Mouse (Mus musculus) hindbrain, postnatal 0 days (tissue): Measurements from ENCODE around the gene Hebp2. TPM values are rescaled to one million over a fixed set of nuclear protein-coding genes. Genes with fewer than 3 reads are reported as not detected.

Experiments used
- ATAC-seq: fragments of 200-750 bp; cut with Nextera tagmentation; 2 replicates; pipeline ENCODE4 v1.8.0; 2017; ENCODE audit warnings: mild to moderate bottlenecking, moderate TSS enrichment, moderate library complexity
- DNase-seq: peaks from one replicate; pipeline ENCODE4 v3.0.0-alpha.2; 2015; ENCODE audit warnings: low spot score
- H3K27ac ChIP-seq: fragments of 300-500 bp; sonication (generic); 2 replicates; pipeline ENCODE4 v1.5.1; 2014; ENCODE audit warnings: mild to moderate bottlenecking
- H3K27me3 ChIP-seq: fragments of 300-500 bp; sonication (generic); 2 replicates; pipeline ENCODE4 v1.6.1; 2014; ENCODE audit warnings: low read length, mixed read lengths; ENCODE audit not compliant: insufficient read depth
- H3K36me3 ChIP-seq: fragments of 300-500 bp; sonication (generic); 2 replicates; pipeline ENCODE4 v1.6.1; 2014; ENCODE audit warnings: low read length, mixed read lengths; ENCODE audit not compliant: insufficient read depth
- H3K4me1 ChIP-seq: fragments of 300-500 bp; sonication (generic); 2 replicates; pipeline ENCODE4 v1.6.1; 2014; ENCODE audit warnings: antibody characterized with exemption, low read length, mixed read lengths; ENCODE audit not compliant: insufficient read depth
- H3K4me2 ChIP-seq: fragments of 300-500 bp; sonication (generic); 2 replicates; pipeline ENCODE4 v1.6.1; 2014; ENCODE audit warnings: low read depth, mild to moderate bottlenecking, low read length, moderate library complexity, mixed read lengths
- H3K4me3 ChIP-seq: fragments of 300-500 bp; sonication (generic); 2 replicates; pipeline ENCODE4 v1.5.1; 2014; ENCODE audit warnings: low read length
- H3K9ac ChIP-seq: fragments of 300-500 bp; sonication (generic); replicated peaks from 2 replicates; pipeline ENCODE4 v1.6.1; 2014; ENCODE audit warnings: mild to moderate bottlenecking, low read length, moderate library complexity, mixed read lengths
- H3K9me3 ChIP-seq: fragments of 300-500 bp; sonication (generic); 2 replicates; pipeline ENCODE4 v1.6.1; 2016; ENCODE audit warnings: low read length, mixed read lengths
- CTCF ChIP-seq: IDR thresholded peaks from 2 replicates; pipeline ENCODE4 v1.5.1; 2016; ENCODE audit warnings: antibody characterized with exemption, control low read depth, low read depth
- WGBS: fragments of 180-500 bp; shearing (Covaris S2); extraction: QIAGEN DNeasy Blood & Tissue Kit; methylation state at CpG from one replicate; pipeline ENCODE4 v1.1.7; 2014; 5-methylcytosine and 5-hydroxymethylcytosine counted together
- polyA plus RNA-seq: library from polyadenylated mRNA; unstranded; fragments of >200 nt; fragmentation: Nextera tagmentation; extraction: Ambion mirVana; gene quantifications from 2 replicates; pipeline ENCODE4 v1.2.1, GENCODE M21; 2015
- total RNA-seq: library from RNA; depleted of rRNA; stranded (reverse); fragments of >200 nt; gene quantifications from 2 replicates; pipeline ENCODE4 v1.2.3, GENCODE M21; 2014

The Hebp2 gene
- total and polyA plus RNA-seq, 2 experiments from 2014 or later = 5.1 to 14.9 TPM

DNA sequence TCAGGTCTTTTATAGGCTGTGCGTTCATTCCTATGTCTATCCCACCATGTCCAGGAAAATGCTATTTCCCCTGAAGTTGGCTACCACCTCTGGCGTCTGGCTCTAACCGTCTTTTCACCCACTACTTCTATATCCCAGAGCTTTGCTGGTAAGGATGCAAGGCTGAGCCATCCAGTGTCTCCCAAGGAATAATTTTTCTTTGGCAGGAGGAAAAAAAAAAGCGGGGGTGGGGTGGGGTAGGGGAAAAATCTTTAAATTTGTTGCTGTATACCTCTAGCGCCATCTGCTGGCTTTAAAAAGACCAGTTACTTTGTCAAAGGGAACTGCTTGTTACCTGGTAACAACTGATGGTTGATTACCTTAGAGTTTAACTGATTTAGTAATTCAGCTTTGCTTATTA, 17.4 kb downstream of the Hebp2 start:
- H3K27me3 ChIP-seq = no peaks in the 10 kb centered on the region
- WGBS = 43% methylated on average over 5 of the region's 5 CpGs
- H3K9ac ChIP-seq = no peak overlapping the region
- no peak overlapping the region for H3K4me2 ChIP-seq
- peaks cover 24% of the 10 kb centered on the region; the same call in 1 of the 2 replicates for H3K36me3 ChIP-seq
- ATAC-seq (no peak), DNase-seq (peak; percentile 85)
- H3K4me3 ChIP-seq = no peak overlapping the region
- TF ChIP-seq CTCF = peak; percentile 77
- no peaks in the 10 kb centered on the region for H3K9me3 ChIP-seq
- H3K27ac ChIP-seq = no peak overlapping the region
- 0 out of 2 replicates have a peak, but pooled peaks cover 12% of the 10 kb centered on the region for H3K4me1 ChIP-seq

DNA sequence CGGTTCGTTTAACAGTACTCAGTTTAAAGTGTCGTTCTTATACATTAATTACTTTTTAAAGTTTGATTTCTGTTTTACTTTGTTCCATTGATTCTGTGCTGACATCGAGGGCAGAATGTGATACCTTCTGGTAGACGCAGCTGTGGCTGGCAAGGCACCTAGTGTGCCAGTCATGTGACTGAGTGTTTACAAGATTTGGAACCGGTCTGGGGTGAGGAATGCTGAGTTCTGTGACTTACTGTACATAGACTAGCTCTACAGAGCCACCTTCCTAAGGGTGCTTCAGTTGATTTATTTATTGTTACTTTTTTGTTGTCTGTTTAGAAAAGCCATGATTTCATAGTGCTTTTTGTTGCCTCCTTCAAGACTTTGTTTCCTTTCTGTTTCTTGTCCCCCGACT, 18.1 kb downstream of the Hebp2 start:
- H3K9me3 ChIP-seq = no peaks in the 10 kb centered on the region
- DNase-seq = no peak
- no peak overlapping the region for H3K27ac ChIP-seq
- no peak for ATAC-seq
- H3K4me3 ChIP-seq = no peak overlapping the region
- H3K4me2 ChIP-seq = no peak overlapping the region
- no peaks in the 10 kb centered on the region for H3K27me3 ChIP-seq
- H3K4me1 ChIP-seq = 0 out of 2 replicates have a peak, but pooled peaks cover 12% of the 10 kb centered on the region
- TF ChIP-seq CTCF = no peak
- 57% methylated on average over 7 of the region's 7 CpGs for WGBS
- peaks cover 24% of the 10 kb centered on the region; the same call in 1 of the 2 replicates for H3K36me3 ChIP-seq
- no peak overlapping the region for H3K9ac ChIP-seq

DNA sequence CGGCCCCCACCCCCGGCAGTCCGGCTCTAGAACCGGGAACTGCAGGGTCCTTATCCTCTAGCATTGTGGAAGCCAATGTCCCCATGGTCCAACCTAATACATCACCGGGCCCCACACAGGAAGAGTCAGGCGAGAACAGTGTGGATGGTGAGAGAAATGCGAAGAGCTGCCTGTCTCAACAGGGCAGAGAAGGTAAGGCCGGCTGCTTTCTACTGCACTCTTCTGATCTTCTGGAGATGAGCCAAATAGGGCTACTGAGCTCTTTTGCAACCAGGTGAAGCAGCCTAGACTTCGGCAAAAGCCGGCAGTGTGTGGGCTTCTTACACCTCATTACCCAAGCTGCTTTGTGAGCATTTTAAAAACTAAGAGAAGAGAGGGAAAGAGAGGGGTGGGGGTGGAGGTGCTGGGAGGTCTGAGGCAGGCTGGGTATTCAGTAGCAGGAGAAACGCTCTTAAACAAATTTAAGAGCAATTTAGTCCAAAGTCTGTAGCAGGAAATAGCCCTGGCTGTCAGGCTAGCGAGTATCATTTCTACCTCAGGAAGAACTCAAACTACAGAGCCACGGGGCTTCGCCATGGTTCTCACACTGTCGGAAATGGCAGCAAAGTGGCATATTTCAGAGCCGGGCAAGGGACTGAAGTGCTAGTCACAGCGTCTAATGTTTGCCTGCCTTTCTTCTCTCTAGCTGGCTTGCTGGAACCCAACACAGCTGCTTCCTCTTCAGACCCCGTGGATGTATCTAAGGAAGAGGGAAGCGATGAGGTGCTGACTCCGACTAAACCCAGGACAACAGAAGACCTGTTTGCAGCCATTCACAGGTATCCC, 18.8 kb downstream of the Hebp2 start:
- Histone ChIP-seq H3K4me1 (0 out of 2 replicates have a peak, but pooled peaks cover 12% of the 10 kb centered on the region), H3K4me3 (no peak overlapping the region), H3K9ac (no peak overlapping the region), H3K36me3 (peaks cover 19% of the 10 kb centered on the region; the same call in 1 of the 2 replicates), H3K9me3 (no peaks in the 10 kb centered on the region), H3K27me3 (no peaks in the 10 kb centered on the region), H3K4me2 (no peak overlapping the region), H3K27ac (peak overlapping the region; percentile 68; the same call in 1 of the 2 replicates)
- WGBS = 59% methylated on average over 20 of the region's 20 CpGs
- DNase-seq (peak; percentile 37), ATAC-seq (no peak; the same call in 1 of the 2 replicates)
- TF ChIP-seq CTCF = no peak

DNA sequence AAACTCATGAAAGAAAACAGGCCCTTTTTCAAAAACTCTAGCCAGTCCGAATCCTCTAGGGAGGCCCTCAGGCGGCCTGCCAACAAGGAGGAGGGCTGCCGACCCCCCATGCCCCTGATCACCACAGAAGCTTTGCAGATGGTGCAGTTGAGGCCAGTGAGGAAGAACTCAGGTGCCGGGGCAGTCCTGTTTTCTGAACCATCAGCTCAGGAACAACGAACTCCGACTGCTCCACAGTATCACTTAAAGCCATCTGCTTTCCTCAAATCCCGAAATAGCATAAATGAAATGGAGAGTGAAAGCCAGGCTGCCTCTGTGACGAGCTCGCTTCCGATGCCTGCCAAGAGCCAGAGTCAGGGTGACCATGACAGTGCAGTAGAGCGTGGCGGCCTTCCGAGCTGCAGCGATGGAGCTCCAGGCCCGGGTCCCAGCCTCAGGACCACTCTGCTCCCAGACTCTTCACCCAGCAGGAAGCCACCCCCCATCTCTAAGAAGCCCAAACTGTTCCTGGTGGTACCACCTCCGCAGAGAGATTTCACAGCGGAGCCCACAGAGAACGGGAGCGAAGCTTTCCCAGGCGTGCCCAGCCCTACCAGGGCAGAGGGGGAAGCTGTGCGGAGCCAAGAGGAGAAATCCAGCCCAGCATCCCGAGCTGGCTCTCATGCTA, 19.6 kb downstream of the Hebp2 start:
- H3K4me2 ChIP-seq = 0 out of 2 replicates have a peak overlapping the region, but pooled peaks have one; percentile 16

DNA sequence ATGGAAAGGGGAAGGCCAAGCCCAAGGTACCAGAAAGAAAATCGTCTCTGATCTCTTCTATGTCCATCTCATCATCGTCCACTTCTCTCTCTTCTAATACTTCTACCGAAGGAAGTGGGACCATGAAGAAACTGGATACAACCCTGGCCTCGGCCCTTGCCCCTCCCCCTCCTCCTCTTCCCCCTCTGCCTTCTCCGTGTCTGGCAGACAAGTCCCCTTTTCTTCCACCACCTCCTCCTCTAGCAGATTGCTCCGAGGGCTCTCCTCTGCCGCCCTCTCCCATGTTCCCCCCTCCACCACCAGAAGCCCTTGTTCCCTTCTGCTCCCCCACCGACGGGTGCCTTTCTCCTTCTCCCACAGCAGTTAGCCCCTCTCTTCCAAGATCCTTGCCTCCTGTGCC, 20.1 kb downstream of the Hebp2 start:
- Histone ChIP-seq H3K9ac (no peak overlapping the region), H3K4me3 (no peak overlapping the region), H3K4me1 (0 out of 2 replicates have a peak, but pooled peaks cover 12% of the 10 kb centered on the region), H3K27me3 (no peaks in the 10 kb centered on the region), H3K4me2 (0 out of 2 replicates have a peak overlapping the region, but pooled peaks have one; percentile 16), H3K9me3 (no peaks in the 10 kb centered on the region), H3K27ac (peak overlapping the region; percentile 68), H3K36me3 (peaks cover 9% of the 10 kb centered on the region; the same call in 1 of the 2 replicates)
- no peak for TF ChIP-seq CTCF
- ATAC-seq (peak; percentile 34; the same call in 1 of the 2 replicates), DNase-seq (peak; percentile 33)
- WGBS = 39% methylated on average over 9 of the region's 9 CpGs

More for the DNA sequence above, 19.6 kb downstream of the Hebp2 start:
- Histone ChIP-seq H3K9ac (no peak overlapping the region), H3K4me3 (no peak overlapping the region), H3K27me3 (no peaks in the 10 kb centered on the region), H3K9me3 (no peaks in the 10 kb centered on the region), H3K4me1 (0 out of 2 replicates have a peak, but pooled peaks cover 12% of the 10 kb centered on the region), H3K27ac (peak overlapping the region; percentile 68), H3K36me3 (peaks cover 12% of the 10 kb centered on the region; the same call in 1 of the 2 replicates)
- peak; percentile 82 for ATAC-seq
- TF ChIP-seq CTCF = no peak
- WGBS = 48% methylated on average over 22 of the region's 22 CpGs
- DNase-seq = peak; percentile 75

DNA sequence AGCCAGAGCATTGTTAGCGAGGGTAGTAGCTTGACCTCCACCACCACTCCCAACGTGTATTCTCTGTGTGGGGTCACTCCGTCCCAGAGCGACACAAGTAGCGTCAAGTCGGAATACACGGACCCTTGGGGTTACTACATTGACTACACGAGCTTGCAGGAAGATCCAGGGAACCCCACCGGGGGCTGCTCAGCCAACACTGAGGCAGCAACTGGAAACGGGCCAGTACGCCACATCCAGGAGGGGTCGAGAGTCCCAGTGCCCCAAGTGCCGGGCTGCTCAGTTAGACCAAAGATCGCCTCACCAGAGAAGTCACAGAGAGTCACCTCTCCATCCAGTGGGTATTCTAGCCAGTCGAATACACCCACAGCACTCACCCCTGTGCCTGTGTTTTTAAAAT, 20.6 kb downstream of the Hebp2 start:
- no peaks in the 10 kb centered on the region for H3K9me3 ChIP-seq
- H3K27ac ChIP-seq = peak overlapping the region; percentile 68
- no peak for ATAC-seq

More for the DNA sequence above, 20.6 kb downstream of the Hebp2 start:
- no peak overlapping the region for H3K9ac ChIP-seq
- H3K27me3 ChIP-seq = no peaks in the 10 kb centered on the region
- no peak for TF ChIP-seq CTCF
- no peak overlapping the region for H3K4me2 ChIP-seq
- no peak overlapping the region for H3K4me3 ChIP-seq
- peaks cover 9% of the 10 kb centered on the region; the same call in 1 of the 2 replicates for H3K36me3 ChIP-seq
- 0 out of 2 replicates have a peak, but pooled peaks cover 12% of the 10 kb centered on the region for H3K4me1 ChIP-seq
- DNase-seq = no peak
- WGBS = 62% methylated on average over 15 of the region's 15 CpGs
